Mouse (Mus musculus): ENCODE data around the gene Scrn3.
A peak's percentile ranks its signal among the peaks of the same experiment; 100 is the strongest.

Scrn3 gene

DNA sequence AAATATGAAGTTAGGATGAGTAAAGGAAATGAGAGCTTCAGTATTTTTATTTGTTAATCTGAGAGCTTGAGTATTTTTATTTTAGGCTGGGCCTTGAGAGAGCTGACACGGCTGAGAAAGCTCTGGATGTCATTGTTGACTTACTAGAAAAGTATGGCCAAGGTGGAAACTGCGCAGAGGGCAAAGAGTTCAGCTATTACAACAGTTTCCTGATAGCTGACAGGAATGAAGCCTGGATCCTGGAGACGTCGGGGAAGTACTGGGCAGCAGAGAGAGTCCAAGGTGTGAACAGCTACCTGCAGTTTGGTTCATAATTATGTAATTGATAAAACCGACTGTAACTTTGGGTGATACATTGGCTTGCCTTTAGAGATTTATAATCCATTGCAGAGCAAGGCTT, 6.8 kb downstream of the Scrn3 start:
- DNase-seq (ENCODE audit: low spot score), result no peak

DNA sequence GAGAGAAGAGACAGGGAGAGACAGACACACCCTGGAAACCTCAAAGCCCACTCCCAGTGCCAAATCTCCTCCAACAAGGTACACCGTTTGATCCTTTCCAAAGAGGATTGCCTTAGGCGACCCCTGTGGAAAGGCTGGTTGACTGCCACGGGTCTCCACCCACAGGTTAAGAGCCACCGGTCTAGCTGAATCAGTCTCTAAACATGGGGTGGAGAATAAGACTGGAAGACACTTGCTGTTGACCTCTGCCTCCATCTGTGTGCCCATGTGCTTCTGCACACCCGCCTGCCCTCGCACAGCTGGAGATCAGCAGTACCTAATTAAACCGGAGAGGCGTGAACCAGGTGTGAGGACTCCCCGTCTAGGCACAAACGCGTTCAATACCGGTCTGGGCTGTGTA, 10.6 kb downstream of the Scrn3 start:
- no peak for DNase-seq (ENCODE audit: low spot score)

DNA sequence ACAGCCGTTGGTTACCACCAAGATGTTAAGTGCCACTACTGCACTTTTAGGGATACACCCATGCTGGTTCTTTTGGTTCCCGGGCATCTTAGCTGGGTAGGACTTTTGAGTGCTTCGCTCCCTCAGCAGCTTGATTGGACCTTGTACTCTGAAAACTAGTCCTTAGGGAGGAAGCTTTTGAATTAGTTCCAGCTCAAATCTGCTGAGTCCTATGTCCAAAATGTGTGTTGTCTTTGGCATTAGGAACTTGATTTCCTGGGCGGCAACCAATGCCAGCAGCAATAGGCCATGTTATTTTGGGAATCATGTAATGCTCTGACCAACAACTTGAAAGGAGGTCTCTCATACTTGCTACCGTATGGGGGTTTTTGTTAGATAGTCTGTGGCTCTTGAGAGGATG, 13.5 kb downstream of the Scrn3 start:
- DNase-seq (ENCODE audit: low spot score), result peak; percentile 94

DNA sequence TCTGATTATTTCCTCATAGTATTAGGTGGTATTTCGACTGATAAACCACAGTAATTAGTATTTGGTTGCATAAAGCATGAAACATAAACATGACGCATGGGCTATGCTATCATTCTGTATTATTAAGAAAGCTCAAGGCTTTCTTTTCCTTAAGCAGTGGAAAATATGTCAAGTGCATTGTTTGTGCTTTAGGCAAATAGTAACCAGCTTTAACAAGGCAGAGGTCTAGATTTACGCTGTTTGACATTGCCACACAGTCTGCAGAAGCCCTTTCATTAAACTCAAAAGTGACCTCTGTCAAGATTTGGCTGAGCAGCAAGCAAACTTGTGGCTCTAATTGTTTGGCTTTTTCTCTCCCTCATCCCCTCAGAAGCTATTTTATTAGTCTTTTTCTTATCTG, 23.5 kb downstream of the Scrn3 start:
- DNase-seq (ENCODE audit: low spot score), result peak; percentile 62

DNA sequence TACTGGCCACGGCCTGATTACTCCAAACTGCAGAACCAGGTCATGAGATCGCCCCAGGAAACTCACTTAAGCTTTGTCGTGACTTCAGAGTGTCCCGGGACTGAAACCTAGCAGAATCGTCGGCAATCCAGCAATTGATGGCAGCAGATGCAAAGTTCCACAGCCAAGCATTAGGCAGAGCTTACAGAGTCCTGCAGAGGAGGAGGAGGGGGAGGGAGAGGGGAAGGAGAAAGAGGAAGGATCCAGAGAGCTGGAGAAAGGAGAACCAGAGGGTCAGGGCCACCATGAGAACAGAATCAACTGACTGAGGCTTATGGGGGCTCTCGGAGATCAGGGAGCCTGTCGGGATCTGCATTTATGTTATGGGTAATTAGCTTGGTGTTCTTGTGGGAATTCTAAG, 26.0 kb downstream of the Scrn3 start:
- no peak for DNase-seq (ENCODE audit: low spot score)

DNA sequence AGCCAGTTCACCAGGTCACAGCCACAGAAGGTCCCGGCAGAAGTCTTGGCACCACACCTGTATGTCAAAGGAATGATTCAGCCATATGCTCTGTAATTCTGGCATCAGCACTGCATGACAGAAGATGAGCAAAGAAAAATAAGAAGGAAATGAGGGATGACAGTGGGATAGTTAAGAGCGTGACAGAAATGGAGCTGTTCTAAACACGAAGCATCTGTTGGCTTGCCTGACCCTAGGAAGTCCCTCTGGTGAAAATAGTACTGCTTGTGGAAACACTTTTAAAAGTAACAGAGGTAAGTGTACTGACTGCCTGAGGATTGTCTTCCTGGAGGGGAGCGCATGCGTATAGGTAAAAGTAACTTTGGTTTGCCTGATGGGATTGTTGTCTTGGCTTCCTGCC, 31.3 kb downstream of the Scrn3 start:
- no peak for DNase-seq (ENCODE audit: low spot score)

DNA sequence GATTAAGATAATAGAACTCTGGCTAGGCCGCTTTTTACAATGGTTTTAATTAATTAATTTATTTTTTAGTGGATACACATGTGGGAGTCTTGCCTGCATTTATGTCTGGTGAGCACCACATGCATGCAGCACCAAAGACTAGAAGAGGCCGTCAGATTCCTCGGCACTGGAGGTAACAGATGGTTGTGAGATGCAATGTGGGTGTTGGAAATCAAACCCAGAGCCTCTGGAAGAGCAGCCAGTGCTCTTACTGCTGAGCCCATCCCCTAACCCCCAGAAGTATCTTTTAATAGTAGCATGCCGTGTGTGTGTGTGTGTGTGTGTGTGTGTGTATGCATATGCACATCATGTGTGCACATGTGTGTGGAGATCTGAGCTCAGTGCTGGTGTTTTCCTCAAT, 32.8 kb downstream of the Scrn3 start:
- DNase-seq (ENCODE audit: low spot score), result no peak

DNA sequence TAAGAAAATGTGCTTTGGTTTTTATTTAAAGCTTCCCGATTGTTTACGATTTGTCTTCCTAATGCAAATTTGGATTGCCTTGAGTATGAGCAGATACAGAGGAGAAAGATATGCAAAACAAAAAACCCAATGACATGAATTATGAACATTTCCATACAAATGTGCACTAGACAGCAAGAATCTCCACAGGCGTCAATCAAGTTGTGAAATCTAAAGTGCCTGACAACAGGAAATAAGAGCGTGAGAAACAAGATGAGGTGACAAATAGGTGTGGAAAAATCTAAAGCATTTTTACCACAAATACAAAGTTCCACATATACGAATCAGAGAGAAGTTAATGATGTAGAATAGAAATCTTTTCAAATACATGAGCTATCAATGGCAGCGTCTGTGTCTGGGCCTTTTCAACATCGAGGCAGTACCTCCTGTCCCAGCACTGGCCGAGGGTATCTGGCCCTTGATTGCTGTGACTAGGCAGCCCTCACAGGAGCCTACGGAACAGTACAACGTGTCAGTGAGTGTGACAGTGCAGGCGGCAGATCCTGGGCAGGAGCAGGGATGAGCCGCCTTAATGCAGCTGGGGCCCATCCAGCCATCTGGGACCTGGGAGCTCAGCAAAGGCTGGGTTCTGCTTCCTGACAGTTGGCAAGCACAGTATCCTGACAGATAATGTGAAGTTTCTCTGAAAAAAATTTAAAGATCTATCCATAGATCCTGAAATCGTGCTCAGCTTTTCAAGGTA, 34.1 kb downstream of the Scrn3 start:
- DNase-seq (ENCODE audit: low spot score), result no peak

DNA sequence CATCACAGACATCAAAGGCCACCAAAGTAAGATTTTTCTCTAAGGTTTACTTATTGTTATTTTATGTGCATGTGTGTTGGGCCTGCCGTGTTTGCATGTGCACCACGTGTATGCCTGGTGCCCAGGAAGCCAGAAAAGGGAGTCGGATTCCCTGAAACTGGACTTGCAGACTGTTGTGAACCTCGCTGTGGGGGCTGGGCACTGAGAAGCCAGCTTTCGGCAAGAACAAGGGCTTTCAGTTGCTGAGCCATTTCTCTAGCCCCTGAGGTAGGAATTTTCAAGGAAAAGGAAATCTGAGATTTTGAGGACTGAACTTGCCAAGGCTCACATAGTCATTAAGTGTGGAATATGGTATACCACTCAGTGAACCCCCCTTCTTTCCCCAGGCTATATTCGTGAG, 34.7 kb downstream of the Scrn3 start:
- DNase-seq (ENCODE audit: low spot score), result no peak

DNA sequence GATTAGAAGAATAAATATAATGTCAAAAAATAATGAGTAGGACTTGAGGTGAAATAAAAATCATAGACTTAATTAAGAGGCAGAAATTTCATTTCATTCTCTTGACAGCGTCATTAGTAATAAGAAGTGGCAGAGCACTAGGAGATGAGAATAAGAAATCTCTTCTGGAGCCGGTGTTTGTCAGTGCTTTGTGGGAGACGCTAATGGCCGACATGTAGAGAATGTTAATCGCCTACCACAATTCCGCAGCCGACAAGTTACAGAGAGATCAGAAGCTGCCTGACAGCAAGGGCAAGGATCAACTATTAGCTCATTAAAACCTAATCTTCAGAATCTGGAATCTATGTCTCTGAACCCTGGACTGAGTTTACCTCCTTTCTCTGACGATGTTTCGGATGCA, 35.4 kb downstream of the Scrn3 start:
- no peak for DNase-seq (ENCODE audit: low spot score)

DNA sequence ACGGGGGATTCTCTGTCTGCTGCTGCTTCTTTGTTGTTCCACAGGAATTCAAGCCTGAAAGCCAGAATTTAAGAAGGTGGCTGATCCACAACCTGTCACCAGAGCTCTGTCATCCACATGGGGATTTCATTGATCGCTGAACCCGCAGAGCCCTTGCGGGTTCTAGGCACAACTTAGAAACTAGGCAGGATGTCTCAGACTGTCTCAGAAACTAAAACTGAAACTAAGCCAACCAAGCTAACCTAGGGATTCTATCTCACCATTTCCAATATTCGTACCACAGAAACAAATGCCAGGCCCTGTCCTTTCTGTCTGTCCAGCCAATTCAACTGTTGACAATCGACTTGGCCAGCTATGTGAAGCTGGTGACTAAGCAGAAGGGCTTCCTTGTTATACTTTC, 35.8 kb downstream of the Scrn3 start:
- DNase-seq (ENCODE audit: low spot score), result no peak

DNA sequence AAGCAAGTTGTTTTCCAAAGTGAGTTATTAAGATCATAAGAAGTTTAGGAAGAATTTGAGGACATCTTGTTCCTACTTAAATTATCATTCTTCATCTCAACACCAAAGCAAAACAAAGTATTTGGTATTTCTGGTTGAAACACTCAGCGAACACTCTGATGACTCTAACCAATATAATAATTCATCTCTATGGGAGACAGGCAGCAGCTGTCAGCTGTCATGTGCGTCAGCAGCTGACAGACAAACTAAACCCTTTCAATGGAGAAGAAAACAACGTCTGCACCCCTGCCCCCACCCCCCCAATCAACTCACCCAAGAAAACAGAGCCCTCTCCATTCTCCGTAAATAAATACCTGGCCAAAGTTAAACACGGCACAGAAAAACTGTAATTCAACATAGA, 39.1 kb downstream of the Scrn3 start:
- DNase-seq (ENCODE audit: low spot score), result no peak

DNA sequence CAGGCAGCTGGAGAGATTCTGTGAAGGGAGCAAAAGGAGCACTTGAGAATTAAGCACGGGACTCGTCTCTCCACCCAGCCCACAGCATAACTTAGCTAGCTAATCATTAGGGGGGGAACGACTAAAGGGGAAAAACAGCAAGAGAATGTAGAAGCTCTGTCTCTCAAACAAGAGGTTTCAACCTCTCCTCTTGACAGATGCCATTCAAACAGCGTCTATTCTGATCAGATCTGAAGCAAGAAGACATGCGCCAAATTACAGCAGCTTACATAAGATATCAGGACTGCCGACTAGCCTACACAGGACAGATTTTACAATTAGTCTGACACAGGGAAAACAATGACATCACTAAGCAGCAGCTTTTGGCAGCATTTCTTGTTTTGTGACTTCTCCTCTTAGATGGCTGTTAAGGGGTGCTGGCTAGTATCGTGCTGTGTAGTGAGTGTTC, 39.5 kb downstream of the Scrn3 start:
- DNase-seq (ENCODE audit: low spot score), result peak; percentile 54

DNA sequence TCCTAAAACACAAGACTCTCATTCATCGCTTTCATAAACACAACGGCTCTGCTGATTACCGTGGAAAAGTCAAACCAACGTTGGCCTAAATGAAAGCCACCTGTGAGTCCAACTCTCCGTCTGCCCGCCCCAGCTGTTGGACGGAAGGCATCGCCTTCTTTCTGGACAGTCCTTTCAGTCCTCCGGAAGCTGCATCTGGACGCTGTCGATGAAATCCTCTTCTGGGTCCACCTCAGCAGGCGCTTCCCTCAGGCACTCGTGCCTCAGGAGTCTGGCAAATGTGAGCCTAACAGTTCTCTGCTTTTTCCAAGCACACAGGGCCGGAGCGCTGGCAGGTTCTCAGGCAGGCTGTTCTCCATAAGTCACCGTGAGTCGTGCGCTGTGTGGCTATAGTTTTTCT, 44.6 kb downstream of the Scrn3 start:
- no peak for DNase-seq (ENCODE audit: low spot score)

DNA sequence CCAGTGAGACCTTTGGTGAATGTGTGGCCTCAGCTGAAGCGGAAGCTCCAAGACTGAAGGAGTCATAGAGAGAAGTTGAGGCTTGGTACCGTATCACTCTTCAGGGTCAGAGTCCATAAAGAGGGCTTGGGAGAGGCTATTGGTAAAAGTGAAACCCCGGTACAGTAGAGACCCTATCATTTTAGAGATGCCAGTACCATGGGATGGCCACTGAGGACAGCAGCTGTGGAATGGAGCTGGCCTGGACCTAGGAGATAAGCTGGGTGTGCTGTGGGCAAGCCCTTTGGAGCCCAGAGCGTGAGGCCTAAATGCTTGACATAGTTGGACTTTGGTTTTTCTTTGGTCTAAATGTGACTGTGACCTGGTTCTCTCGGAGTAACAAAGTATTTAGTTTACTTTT, 47.5 kb downstream of the Scrn3 start:
- DNase-seq (ENCODE audit: low spot score), result no peak

DNA sequence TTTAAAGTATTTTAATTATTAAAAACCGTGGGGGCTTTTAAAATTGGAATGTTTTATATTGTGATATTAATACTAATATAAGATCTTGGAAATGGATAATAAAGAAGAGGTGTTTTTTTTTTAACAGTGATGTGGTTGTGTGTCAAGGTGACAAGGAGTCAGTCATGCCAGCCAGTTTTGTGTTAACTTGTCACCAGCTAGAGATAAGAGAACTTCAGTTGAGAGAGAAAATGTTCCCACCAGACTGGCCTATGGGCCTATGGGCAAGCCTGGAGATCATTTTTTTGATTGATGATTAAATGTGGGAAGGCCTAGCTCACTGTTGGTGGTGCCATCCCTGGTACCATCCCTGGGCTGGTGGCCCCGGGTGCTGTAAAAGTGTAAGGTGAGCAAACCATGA, 48.1 kb downstream of the Scrn3 start:
- no peak for DNase-seq (ENCODE audit: low spot score)

DNA sequence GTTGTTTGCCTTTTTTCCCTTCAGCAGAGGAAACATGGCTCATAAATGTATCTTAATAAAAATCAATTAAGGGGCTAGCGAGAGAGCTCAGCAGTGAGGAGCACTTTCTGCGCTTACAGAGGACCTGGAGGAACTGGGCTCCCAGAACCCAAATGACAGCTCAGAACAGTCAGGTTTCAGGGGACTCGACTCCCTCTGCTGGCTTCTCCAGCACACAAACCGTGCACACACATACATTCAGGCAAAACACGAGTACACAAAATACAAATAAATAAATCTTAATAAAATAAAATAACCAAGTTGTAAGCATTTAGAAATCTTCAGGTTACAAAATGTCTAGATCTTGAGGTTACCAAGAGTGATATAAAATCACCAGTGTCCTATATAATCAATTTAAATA, 51.0 kb downstream of the Scrn3 start:
- no peak for DNase-seq (ENCODE audit: low spot score)

DNA sequence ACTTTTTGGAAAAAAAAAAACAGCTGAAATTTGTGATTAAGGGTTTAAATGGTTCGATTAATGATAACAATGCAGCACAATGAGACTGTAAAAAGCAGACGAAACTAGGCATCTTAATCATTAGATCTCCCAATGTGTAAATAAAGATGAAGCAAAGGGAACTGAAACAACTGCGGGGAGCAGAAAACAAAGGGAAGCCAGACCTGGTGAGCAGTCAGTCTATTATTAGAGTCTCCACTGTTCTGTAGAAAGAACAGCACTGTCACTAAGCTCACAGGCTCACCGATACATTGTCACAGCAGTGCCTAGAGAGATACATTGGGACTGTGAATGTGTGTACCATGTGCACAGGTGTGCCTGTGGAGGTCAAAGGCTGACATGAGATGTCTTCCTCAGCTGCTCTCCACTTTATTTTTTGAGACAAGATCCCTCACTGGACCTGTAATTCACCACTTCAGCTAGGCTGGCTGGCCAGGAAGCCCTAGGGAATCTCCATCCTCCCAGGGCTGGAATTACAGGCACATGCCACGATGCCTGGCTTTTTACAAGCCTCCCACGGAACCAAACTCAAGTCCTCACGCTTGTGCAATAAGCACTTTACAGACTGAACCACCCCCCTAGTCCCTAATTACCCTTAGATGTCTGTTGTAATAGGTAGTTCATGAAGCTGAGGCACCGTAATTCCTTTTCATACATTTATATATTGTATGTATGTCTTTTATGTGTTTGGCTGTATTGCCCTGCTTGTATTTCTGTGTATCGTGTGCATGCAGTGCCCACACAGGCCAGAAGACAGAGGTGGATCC, 59.3 kb downstream of the Scrn3 start:
- DNase-seq (ENCODE audit: low spot score), result no peak

DNA sequence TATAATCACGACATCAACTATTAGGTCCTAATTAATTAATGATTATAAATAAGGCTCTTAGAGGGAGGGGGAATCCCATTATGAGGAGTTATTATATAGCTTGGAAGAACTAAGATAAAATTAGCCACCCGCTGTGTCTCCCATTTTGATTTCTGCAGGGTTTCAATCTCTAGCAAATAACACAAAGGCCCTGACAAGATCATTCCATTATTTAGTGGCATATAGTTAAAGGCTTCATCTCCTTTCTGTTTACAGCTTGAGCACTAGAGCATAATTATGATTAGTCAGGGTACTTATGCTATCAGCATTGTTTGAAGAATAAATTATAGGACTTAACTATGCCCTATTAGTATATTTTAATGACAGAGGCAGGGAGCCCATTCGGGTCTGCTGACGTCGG, 65.9 kb downstream of the Scrn3 start:
- no peak for DNase-seq (ENCODE audit: low spot score)

DNA sequence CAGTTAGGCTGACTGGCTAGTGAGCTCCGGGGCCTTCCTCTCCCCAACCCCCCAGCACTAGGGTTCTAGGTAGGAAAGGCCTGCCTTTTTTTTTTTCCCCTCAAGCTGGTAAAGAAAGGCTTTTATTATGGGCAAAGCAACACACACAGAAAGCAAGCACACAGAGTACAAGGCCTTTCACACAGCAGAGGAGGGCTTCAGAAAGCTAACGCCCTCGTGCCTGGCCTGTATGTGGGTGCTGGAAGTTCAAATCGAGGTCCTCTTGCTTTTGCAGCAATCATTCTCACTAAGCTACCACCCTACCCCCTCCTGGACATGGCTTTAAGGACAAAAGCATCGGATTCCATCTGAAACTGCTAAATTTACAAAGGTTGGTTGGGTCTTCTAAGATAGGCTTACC, 67.3 kb downstream of the Scrn3 start:
- DNase-seq (ENCODE audit: low spot score), result no peak

DNA sequence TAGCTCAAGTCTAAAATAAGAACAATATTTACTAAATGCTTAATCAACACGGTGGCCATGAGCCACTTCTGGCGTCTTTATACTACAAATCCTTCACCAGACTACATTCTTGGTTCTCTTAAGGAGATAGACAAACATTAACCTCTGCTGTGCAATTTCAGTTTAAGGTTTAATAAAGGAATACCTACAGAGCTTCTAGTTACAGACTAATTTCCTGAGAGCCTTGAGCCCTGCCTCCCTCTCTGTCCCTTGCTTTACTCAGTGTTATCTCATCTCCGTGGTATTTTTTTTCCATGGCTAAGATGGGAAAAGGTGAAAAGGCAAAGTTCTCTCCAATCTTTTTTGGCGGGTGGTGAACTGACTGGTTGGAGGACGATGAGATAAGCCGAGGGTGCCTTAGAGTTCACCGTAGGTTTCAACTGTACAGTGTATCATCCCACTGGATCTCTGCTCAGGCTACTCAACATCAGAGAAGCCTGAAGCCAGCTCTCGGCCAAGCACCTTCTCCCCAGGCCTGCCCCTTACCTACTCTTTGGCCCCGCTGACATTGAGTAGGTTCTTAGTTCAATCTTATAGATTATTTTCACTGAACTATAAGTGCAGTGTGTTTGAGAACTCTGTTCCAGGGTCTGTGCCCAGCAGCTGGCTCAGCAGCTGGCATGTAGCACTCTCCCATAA, 68.0 kb downstream of the Scrn3 start:
- no peak for DNase-seq (ENCODE audit: low spot score)

DNA sequence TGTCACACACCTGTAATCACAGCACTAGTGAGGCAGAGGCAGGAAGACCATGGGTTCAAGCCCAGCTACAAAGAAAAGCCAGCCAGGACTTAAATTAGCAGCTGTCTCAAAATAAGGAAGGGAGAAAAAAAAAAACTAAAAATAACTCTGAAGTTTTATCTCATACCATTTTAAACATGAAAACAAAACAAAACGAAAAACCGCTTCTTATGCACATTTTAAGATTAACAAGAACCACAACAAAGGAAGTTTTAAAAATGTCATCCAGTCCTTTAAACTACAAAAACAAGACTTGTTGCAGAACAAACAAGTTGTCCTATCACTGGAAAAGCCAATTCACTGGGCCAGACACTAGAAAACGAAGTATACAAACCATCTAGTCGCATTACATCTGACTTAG, 72.8 kb downstream of the Scrn3 start:
- no peak for DNase-seq (ENCODE audit: low spot score)
